Comparison of ENCODE assay signal across 8 mouse cellular contexts in genomic region chrX:140664479-140665241, GRCm38 (mm10). TPM values are rescaled to one million over a fixed set of nuclear protein-coding genes. Genes with fewer than 3 reads are reported as not detected.
DNase-seq lines count a peak whose midpoint lies in the region; ATAC-seq lines count a peak whose summit lies in the region.

Gene Mid2 (plus strand): TSS chrX:140664599.

- peak within 1 kb of the TSS; percentile 72 for H3K4me2 ChIP-seq in embryonic facial prominence, embryonic 11.5 days (ENCODE audit: low read depth, low read length)
- peak within 1 kb of the TSS; percentile 78 for H3K4me2 ChIP-seq in limb, embryonic 11.5 days (ENCODE audit: low read depth, severe bottlenecking)
- H3K4me2 ChIP-seq in midbrain, embryonic 13.5 days (replicated peaks), result peak within 1 kb of the TSS; percentile 69
- peak within 1 kb of the TSS; percentile 54 for H3K4me2 ChIP-seq in stomach, embryonic 16.5 days (ENCODE audit: low read depth, low read length)

- H3K9ac ChIP-seq in embryonic facial prominence, embryonic 11.5 days (replicated peaks; ENCODE audit: low read length), result peak within 1 kb of the TSS; percentile 61
- peak within 1 kb of the TSS; percentile 45 for H3K9ac ChIP-seq in limb, embryonic 11.5 days (ENCODE audit: low read length)
- peak within 1 kb of the TSS; percentile 70 for H3K9ac ChIP-seq in midbrain, embryonic 13.5 days (replicated peaks)
- peak within 1 kb of the TSS; percentile 78 for H3K9ac ChIP-seq in stomach, embryonic 16.5 days (ENCODE audit: low read length)

- H3K9me3 ChIP-seq in embryonic facial prominence, embryonic 11.5 days (replicated peaks; ENCODE audit: control insufficient read depth, low read length), result no peaks in the 10 kb centered on the region
- no peaks in the 10 kb centered on the region for H3K9me3 ChIP-seq in limb, embryonic 11.5 days (ENCODE audit: control insufficient read depth, low read length)
- H3K9me3 ChIP-seq in midbrain, embryonic 13.5 days, result no peaks in the 10 kb centered on the region
- no peaks in the 10 kb centered on the region for H3K9me3 ChIP-seq in stomach, embryonic 16.5 days (replicated peaks; ENCODE audit: control insufficient read depth, low read length)

- H3K27ac ChIP-seq in embryonic facial prominence, embryonic 11.5 days (replicated peaks; ENCODE audit: low read depth, low read length), result no peak within 1 kb of the TSS
- H3K27ac ChIP-seq in limb, embryonic 11.5 days (replicated peaks; ENCODE audit: low read depth, low read length), result no peak within 1 kb of the TSS
- H3K27ac ChIP-seq in midbrain, embryonic 13.5 days, result peak within 1 kb of the TSS; percentile 64
- H3K27ac ChIP-seq in stomach, embryonic 16.5 days (ENCODE audit: low read length), result peak within 1 kb of the TSS; percentile 73

- peak within 1 kb of the TSS; percentile 50 for H3K4me3 ChIP-seq in embryonic facial prominence, embryonic 11.5 days (ENCODE audit: low read depth, low read length)
- peak within 1 kb of the TSS; percentile 40 for H3K4me3 ChIP-seq in limb, embryonic 11.5 days (ENCODE audit: low read depth, low read length)
- H3K4me3 ChIP-seq in midbrain, embryonic 13.5 days (replicated peaks), result peak within 1 kb of the TSS; percentile 54
- peak within 1 kb of the TSS; percentile 60 for H3K4me3 ChIP-seq in stomach, embryonic 16.5 days (replicated peaks; ENCODE audit: low read length)

- H3K36me3 ChIP-seq in embryonic facial prominence, embryonic 11.5 days (replicated peaks; ENCODE audit: control insufficient read depth, insufficient read depth, low read depth, low read length), result no peaks in the 10 kb centered on the region
- no peaks in the 10 kb centered on the region for H3K36me3 ChIP-seq in limb, embryonic 11.5 days (ENCODE audit: control insufficient read depth, insufficient read depth, low read length)
- no peaks in the 10 kb centered on the region for H3K36me3 ChIP-seq in midbrain, embryonic 13.5 days
- H3K36me3 ChIP-seq in stomach, embryonic 16.5 days (ENCODE audit: control insufficient read depth, insufficient read depth, low read length), result no peaks in the 10 kb centered on the region

- peaks cover 18% of the 10 kb centered on the region for H3K27me3 ChIP-seq in embryonic facial prominence, embryonic 11.5 days (ENCODE audit: control insufficient read depth, insufficient read depth, low read length)
- peaks cover 37% of the 10 kb centered on the region for H3K27me3 ChIP-seq in limb, embryonic 11.5 days (ENCODE audit: control insufficient read depth, insufficient read depth, low read length)
- peaks cover 79% of the 10 kb centered on the region for H3K27me3 ChIP-seq in midbrain, embryonic 13.5 days
- peaks cover 14% of the 10 kb centered on the region for H3K27me3 ChIP-seq in stomach, embryonic 16.5 days (ENCODE audit: control insufficient read depth, insufficient read depth, low read length)

- DNase-seq in urinary bladder, adult 18-20 months (ENCODE audit: low spot score in 2 of 2), result peak; percentile 32 to 33
- DNase-seq in urinary bladder, postnatal 10 days (ENCODE audit: low spot score), result no peak
- peak; percentile 31 for DNase-seq in embryonic facial prominence, embryonic 11.5 days (ENCODE audit: low spot score)
- DNase-seq in heart, adult 8-10 months (ENCODE audit: low spot score), result peak; percentile 26
- peak; percentile 36 for DNase-seq in kidney, adult 11 months
- DNase-seq in limb, embryonic 11.5 days (ENCODE audit: low spot score), result peak; percentile 43

- WGBS in embryonic facial prominence, embryonic 11.5 days, result 17% methylated on average over 29 of the region's 68 CpGs
- WGBS in limb, embryonic 11.5 days, result 23% methylated on average over 40 of the region's 68 CpGs
- 14% methylated on average over 47 of the region's 68 CpGs for WGBS in midbrain, embryonic 13.5 days
- WGBS in stomach, embryonic 16.5 days, result 10% methylated on average over 63 of the region's 68 CpGs

- peak; percentile 80 for ATAC-seq in embryonic facial prominence, embryonic 11.5 days (replicated peaks; ENCODE audit: insufficient number of reproducible peaks, low FRiP score, low TSS enrichment, low read depth)
- peak; percentile 65 for ATAC-seq in limb, embryonic 11.5 days (ENCODE audit: insufficient number of reproducible peaks, low FRiP score, low TSS enrichment, low read depth)
- peak; percentile 75 for ATAC-seq in midbrain, embryonic 13.5 days
- ATAC-seq in stomach, embryonic 16.5 days (ENCODE audit: insufficient read depth, low FRiP score), result peak; percentile 81; the same call in 1 of the 2 replicates

- no peaks in the 10 kb centered on the region for H3K4me1 ChIP-seq in embryonic facial prominence, embryonic 11.5 days (ENCODE audit: control insufficient read depth, insufficient read depth, low read length)
- no peaks in the 10 kb centered on the region for H3K4me1 ChIP-seq in limb, embryonic 11.5 days (ENCODE audit: control insufficient read depth, insufficient read depth, low read length)
- 0 out of 2 replicates have a peak, but pooled peaks cover 3% of the 10 kb centered on the region for H3K4me1 ChIP-seq in midbrain, embryonic 13.5 days (replicated peaks)
- no peaks in the 10 kb centered on the region for H3K4me1 ChIP-seq in stomach, embryonic 16.5 days (ENCODE audit: control insufficient read depth, insufficient read depth, low read length)

RNA-seq across cellular contexts. Expression of gene Mid2, which starts in this region (rescaled TPM):
- 3.0 and 3.1 TPM in 2 replicates for polyA plus RNA-seq in embryonic facial prominence, embryonic 11.5 days (2014; fragmentation: Nextera tagmentation; extraction: Ambion mirVana)
- total RNA-seq in heart, adult 8-10 months (2022), result 10 to 100 TPM; 14.7 to 16.8 (median 16.4) TPM
- 1.7 and 2.5 TPM in 2 replicates for polyA plus RNA-seq in limb, embryonic 11.5 days (2014; fragmentation: Nextera tagmentation; extraction: Ambion mirVana)
- polyA plus RNA-seq in midbrain, embryonic 13.5 days (2015; fragmentation: Nextera tagmentation; extraction: Ambion mirVana), result 3.4 and 3.9 TPM in 2 replicates
- polyA plus RNA-seq in stomach, embryonic 16.5 days (2015; fragmentation: Nextera tagmentation; extraction: Ambion mirVana), result 3.5 and 4.1 TPM in 2 replicates

Comparison
In these comparisons a context has a peak if more than half of its experiments do, and no peak if none do; other contexts are left out.
1. H3K27ac ChIP-seq: peak in midbrain, embryonic 13.5 days (single experiment) and stomach, embryonic 16.5 days (single experiment); none in embryonic facial prominence, embryonic 11.5 days (single experiment) and limb, embryonic 11.5 days (single experiment).
2. Peak in every context shown above with its lines, with median percentiles within 50 percentile points of each other: ATAC-seq, H3K4me2 ChIP-seq, H3K4me3 ChIP-seq and H3K9ac ChIP-seq.